Mouse (Mus musculus): Measurements from ENCODE around the gene Gse1.
"Not testable (repeated sequence)": the region's sequence is repeated elsewhere in the genome, so short reads cannot be mapped to it uniquely, and the experiment has no call there.

Gene Gse1

GRCm38 (mm10) chr8:120324555-120324954, 96.3 kb downstream of the Gse1 start:
- no peak for DNase-seq (ENCODE audit: low read depth)

- DNase-seq (ENCODE audit: low read depth), result no peak
Observed at GRCm38 (mm10) chr8:120325172-120325767, 97.0 kb downstream of the Gse1 start.

- DNase-seq (ENCODE audit: low read depth), result no peak
Observed at GRCm38 (mm10) chr8:120327131-120327554, 98.9 kb downstream of the Gse1 start.

GRCm38 (mm10) chr8:120328361-120329022, 100.2 kb downstream of the Gse1 start:
- DNase-seq (ENCODE audit: low read depth), result no peak

- DNase-seq (ENCODE audit: low read depth), result no peak
Observed at GRCm38 (mm10) chr8:120329030-120329748, 100.9 kb downstream of the Gse1 start.

- DNase-seq (ENCODE audit: low read depth), result no peak
Observed at GRCm38 (mm10) chr8:120331027-120331426, 102.8 kb downstream of the Gse1 start.

GRCm38 (mm10) chr8:120332379-120333229, 104.3 kb downstream of the Gse1 start:
- peak; percentile 71 for DNase-seq (ENCODE audit: low read depth)

GRCm38 (mm10) chr8:120333681-120334080, 105.4 kb downstream of the Gse1 start:
- no peak for DNase-seq (ENCODE audit: low read depth)

- not testable (repeated sequence) for DNase-seq (ENCODE audit: low read depth)
Observed at GRCm38 (mm10) chr8:120334261-120334660, 106.0 kb downstream of the Gse1 start.

- peak; percentile 72 for DNase-seq (ENCODE audit: low read depth)
Observed at GRCm38 (mm10) chr8:120334878-120335261, 106.6 kb downstream of the Gse1 start.

- no peak for DNase-seq (ENCODE audit: low read depth)
Observed at GRCm38 (mm10) chr8:120335262-120336086, 107.2 kb downstream of the Gse1 start.

GRCm38 (mm10) chr8:120336087-120336380, 107.8 kb downstream of the Gse1 start:
- DNase-seq (ENCODE audit: low read depth), result no peak

GRCm38 (mm10) chr8:120336909-120337555, 108.8 kb downstream of the Gse1 start:
- DNase-seq (ENCODE audit: low read depth), result no peak

- DNase-seq (ENCODE audit: low read depth), result no peak
Observed at GRCm38 (mm10) chr8:120337627-120338026, 109.4 kb downstream of the Gse1 start.

- no peak for DNase-seq (ENCODE audit: low read depth)
Observed at GRCm38 (mm10) chr8:120338678-120339077, 110.4 kb downstream of the Gse1 start.

GRCm38 (mm10) chr8:120339743-120340142, 111.5 kb downstream of the Gse1 start:
- DNase-seq (ENCODE audit: low read depth), result no peak

- no peak for DNase-seq (ENCODE audit: low read depth)
Observed at GRCm38 (mm10) chr8:120341124-120341523, 112.9 kb downstream of the Gse1 start.

GRCm38 (mm10) chr8:120342847-120343548, 114.7 kb downstream of the Gse1 start:
- no peak for DNase-seq (ENCODE audit: low read depth)

GRCm38 (mm10) chr8:120343582-120343981, 115.3 kb downstream of the Gse1 start:
- no peak for DNase-seq (ENCODE audit: low read depth)

GRCm38 (mm10) chr8:120344166-120344565, 115.9 kb downstream of the Gse1 start:
- DNase-seq (ENCODE audit: low read depth), result no peak

Measured in c-Kit-positive CD71-negative TER-119-negative erythroid progenitor cells, embryonic 14.5 days (primary cell).